Mouse (Mus musculus) embryonic facial prominence, embryonic 13.5 days (tissue): Measurements from ENCODE around the gene Plekho1. TPM values are rescaled to one million over a fixed set of nuclear protein-coding genes. Genes with fewer than 3 reads are reported as not detected.
"Not testable (repeated sequence)": the region's sequence is repeated elsewhere in the genome, so short reads cannot be mapped to it uniquely, and the experiment has no call there.

Experiments
- ATAC-seq: fragments of 200-750 bp; cut with Nextera tagmentation; 2 replicates; pipeline ENCODE4 v1.8.0; 2017; ENCODE audit warnings: low read depth; ENCODE audit not compliant: insufficient number of reproducible peaks, insufficient read depth, low FRiP score, low TSS enrichment
- H3K27ac ChIP-seq: fragments of 300-500 bp; sonication (generic); 2 replicates; pipeline ENCODE4 v1.5.1; 2015; ENCODE audit warnings: moderate library complexity, mild to moderate bottlenecking, inconsistent platforms
- H3K27me3 ChIP-seq: fragments of 300-500 bp; sonication (generic); 2 replicates; pipeline ENCODE4 v1.6.1; 2015; ENCODE audit warnings: mild to moderate bottlenecking, inconsistent platforms
- H3K36me3 ChIP-seq: fragments of 300-500 bp; sonication (generic); 2 replicates; pipeline ENCODE4 v1.6.1; 2015; ENCODE audit warnings: mild to moderate bottlenecking, inconsistent platforms
- H3K4me1 ChIP-seq: fragments of 300-500 bp; sonication (generic); 2 replicates; pipeline ENCODE4 v1.6.1; 2015; ENCODE audit warnings: inconsistent platforms
- H3K4me2 ChIP-seq: fragments of 300-500 bp; sonication (generic); 2 replicates; pipeline ENCODE4 v1.6.1; 2015; ENCODE audit warnings: moderate library complexity, mild to moderate bottlenecking, inconsistent platforms
- H3K4me3 ChIP-seq: fragments of 300-500 bp; sonication (generic); 2 replicates; pipeline ENCODE4 v1.5.1; 2015; ENCODE audit warnings: mild to moderate bottlenecking, inconsistent platforms
- H3K9ac ChIP-seq: fragments of 300-500 bp; sonication (generic); 2 replicates; pipeline ENCODE4 v1.6.1; 2015; ENCODE audit warnings: mild to moderate bottlenecking, inconsistent platforms
- H3K9me3 ChIP-seq: fragments of 300-500 bp; sonication (generic); 2 replicates; pipeline ENCODE4 v1.6.1; 2016; ENCODE audit warnings: inconsistent platforms
- WGBS: fragments of 180-500 bp; shearing (Covaris S2); methylation state at CpG from one replicate; pipeline ENCODE4 v1.1.7; 2015; ENCODE audit warnings: mixed read lengths; 5-methylcytosine and 5-hydroxymethylcytosine counted together
- polyA plus RNA-seq: library from polyadenylated mRNA; unstranded; fragments of >200 nt; fragmentation: Nextera tagmentation; extraction: Ambion mirVana; gene quantifications from 2 replicates; pipeline ENCODE4 v1.2.1, GENCODE M21; 2015

Gene Plekho1
- polyA plus RNA-seq, 1 experiment from 2014 or later: 47.7 TPM

- ATAC-seq: no peak
- H3K27ac ChIP-seq: 0 out of 2 replicates have a peak overlapping the region, but pooled peaks have one; percentile 53
These were observed 17.5 kb downstream of the Plekho1 start for GRCm38 (mm10) chr3:95978265-95978664.

DNA sequence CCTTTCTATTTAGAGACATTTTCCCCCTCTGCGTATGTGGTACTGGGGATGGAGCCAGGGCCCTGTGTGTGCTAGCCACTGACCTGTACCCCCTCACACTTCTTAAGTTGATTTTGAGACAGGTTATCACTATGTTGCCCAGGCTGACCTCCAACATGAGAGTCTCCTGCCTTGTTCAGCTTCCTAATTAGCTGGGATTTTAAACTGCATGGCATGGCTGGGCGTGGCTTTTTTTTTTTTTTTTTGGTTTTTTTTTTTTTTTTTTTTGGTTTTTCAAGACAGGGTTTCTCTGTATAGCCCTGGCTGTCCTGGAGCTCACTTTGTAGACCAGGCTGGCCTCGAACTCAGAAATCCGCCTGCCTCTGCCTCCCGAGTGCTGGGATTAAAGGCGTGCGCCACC, 18.2 kb downstream of the Plekho1 start:
- Histone ChIP-seq H3K27me3 (peaks cover 11% of the 10 kb centered on the region), H3K4me1 (peaks cover 15% of the 10 kb centered on the region)
- not testable (repeated sequence) for H3K36me3 ChIP-seq, H3K9me3 ChIP-seq, H3K4me2 ChIP-seq, H3K9ac ChIP-seq, ATAC-seq, H3K4me3 ChIP-seq, H3K27ac ChIP-seq
- 93% methylated on average over 7 of the region's 7 CpGs for WGBS

More at GRCm38 (mm10) chr3:95978265-95978664, 17.5 kb downstream of the Plekho1 start:
- Histone ChIP-seq H3K9ac (no peak overlapping the region), H3K4me3 (no peak overlapping the region), H3K36me3 (no peaks in the 10 kb centered on the region), H3K9me3 (no peaks in the 10 kb centered on the region), H3K4me1 (peaks cover 8% of the 10 kb centered on the region), H3K4me2 (no peak overlapping the region), H3K27me3 (peaks cover 10% of the 10 kb centered on the region)
- 58% methylated on average over 9 of the region's 9 CpGs for WGBS

DNA sequence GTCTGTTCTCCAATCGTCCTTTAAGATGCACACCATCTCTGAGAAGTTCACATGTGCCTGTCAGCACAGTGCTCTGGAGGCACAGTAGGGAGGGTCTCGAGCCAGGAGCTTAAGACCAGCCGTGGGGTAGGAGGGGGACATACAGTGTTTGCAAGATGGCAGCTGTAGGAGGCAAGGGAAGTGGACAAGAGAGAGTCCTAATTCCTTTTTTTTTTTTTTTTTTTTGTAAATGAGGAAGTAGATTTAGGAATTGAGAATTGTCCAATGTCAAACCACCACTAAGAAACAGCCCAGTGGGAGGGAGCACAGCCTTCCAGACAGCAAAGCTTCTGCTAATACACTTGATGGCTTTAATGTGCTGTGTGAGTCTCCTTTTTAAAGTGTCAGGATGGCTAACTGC, 18.7 kb downstream of the Plekho1 start:
- Histone ChIP-seq H3K4me2 (no peak overlapping the region), H3K27ac (no peak overlapping the region), H3K36me3 (no peaks in the 10 kb centered on the region), H3K9me3 (no peaks in the 10 kb centered on the region), H3K9ac (no peak overlapping the region), H3K27me3 (peaks cover 12% of the 10 kb centered on the region), H3K4me1 (peaks cover 15% of the 10 kb centered on the region), H3K4me3 (no peak overlapping the region)
- ATAC-seq: no peak
- 64% methylated on average over 3 of the region's 3 CpGs for WGBS

DNA sequence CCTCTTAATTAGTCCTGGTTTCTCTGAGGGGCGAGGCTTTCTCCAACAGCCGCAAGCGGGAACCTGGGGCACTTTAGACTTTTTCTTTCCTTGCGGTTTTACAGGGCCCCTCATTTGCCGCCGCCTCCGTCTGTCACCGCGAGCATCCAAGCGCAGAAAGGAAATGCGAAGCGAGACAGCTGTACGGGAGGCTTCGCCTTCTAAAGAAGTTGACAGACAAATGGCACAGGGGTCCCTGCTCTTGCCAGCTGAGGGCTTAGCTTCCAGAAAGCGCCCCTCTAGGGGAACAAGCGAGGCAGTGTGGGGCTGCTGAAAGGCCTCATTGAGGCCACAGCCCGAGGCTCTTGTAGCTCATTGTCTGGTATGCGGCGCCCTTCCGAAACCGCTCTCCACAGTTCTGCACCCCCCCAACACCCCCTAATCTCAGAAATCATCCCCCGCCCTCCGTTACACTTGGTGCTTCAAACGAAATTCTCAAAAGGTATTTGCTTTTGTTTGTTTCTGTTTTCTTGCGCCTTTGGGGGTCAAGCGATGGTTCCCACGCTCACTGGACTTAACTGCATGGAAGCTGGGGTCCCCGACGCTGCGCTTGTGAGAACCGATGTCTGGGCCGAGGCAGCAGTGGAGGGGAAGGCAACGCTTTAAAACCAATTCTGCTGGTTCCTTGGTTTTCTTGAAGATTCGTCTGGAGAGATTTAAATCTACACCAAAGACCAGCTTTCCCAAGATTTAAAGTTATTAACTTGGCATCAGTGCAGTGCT, 22.7 kb downstream of the Plekho1 start:
- peaks cover 13% of the 10 kb centered on the region for H3K27me3 ChIP-seq
- peak overlapping the region; percentile 74 for H3K4me2 ChIP-seq
- peak overlapping the region; percentile 62 for H3K27ac ChIP-seq
- H3K4me1 ChIP-seq: peaks cover 15% of the 10 kb centered on the region
- peak overlapping the region; percentile 40 for H3K4me3 ChIP-seq
- no peaks in the 10 kb centered on the region for H3K9me3 ChIP-seq
- ATAC-seq: peak; percentile 52; the same call in 1 of the 2 replicates
- H3K9ac ChIP-seq: peak overlapping the region; percentile 69
- 2% methylated on average over 34 of the region's 34 CpGs for WGBS
- no peaks in the 10 kb centered on the region for H3K36me3 ChIP-seq

- H3K4me1 ChIP-seq: peaks cover 15% of the 10 kb centered on the region
- peak overlapping the region; percentile 69 for H3K9ac ChIP-seq
- H3K27ac ChIP-seq: peak overlapping the region; percentile 62; the same call in 1 of the 2 replicates
- WGBS: 64% methylated on average over 12 of the region's 12 CpGs
- ATAC-seq: no peak
- no peaks in the 10 kb centered on the region for H3K9me3 ChIP-seq
- no peaks in the 10 kb centered on the region for H3K36me3 ChIP-seq
- peaks cover 13% of the 10 kb centered on the region for H3K27me3 ChIP-seq
- peak overlapping the region; percentile 40 for H3K4me3 ChIP-seq
- peak overlapping the region; percentile 74 for H3K4me2 ChIP-seq
These were observed 23.4 kb downstream of the Plekho1 start for GRCm38 (mm10) chr3:95972251-95972872.

DNA sequence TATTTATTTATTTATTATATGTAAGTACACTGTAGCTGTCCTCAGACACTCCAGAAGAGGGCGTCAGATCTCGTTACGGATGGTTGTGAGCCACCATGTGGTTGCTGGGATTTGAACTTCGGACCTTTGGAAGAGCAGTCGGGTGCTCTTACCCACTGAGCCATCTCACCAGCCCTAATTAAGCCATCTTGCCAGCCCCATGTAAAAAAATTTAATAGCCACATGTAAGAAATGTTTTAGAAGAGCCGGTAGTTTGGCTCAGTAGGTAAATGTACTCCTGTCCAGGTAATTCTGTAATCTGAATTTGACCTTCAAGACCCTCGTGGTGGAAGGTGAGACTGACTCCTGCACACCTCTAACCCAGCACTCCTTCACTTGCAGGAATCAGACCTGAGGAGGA, 25.1 kb downstream of the Plekho1 start:
- H3K27ac ChIP-seq: not testable (repeated sequence)

GRCm38 (mm10) chr3:95969277-95969676, 26.5 kb downstream of the Plekho1 start:
- peaks cover 13% of the 10 kb centered on the region for H3K27me3 ChIP-seq
- no peak overlapping the region for H3K27ac ChIP-seq
- ATAC-seq: no peak
- H3K4me3 ChIP-seq: no peak overlapping the region
- H3K4me1 ChIP-seq: peaks cover 19% of the 10 kb centered on the region
- 77% methylated on average over 1 of the region's 1 CpGs for WGBS
- H3K36me3 ChIP-seq: no peaks in the 10 kb centered on the region
- H3K9ac ChIP-seq: no peak overlapping the region
- H3K4me2 ChIP-seq: no peak overlapping the region
- no peaks in the 10 kb centered on the region for H3K9me3 ChIP-seq

More for the DNA sequence above, 25.1 kb downstream of the Plekho1 start:
- H3K4me2 ChIP-seq, H3K36me3 ChIP-seq, ATAC-seq, H3K9ac ChIP-seq, H3K4me3 ChIP-seq, H3K9me3 ChIP-seq: not testable (repeated sequence)
- WGBS: 62% methylated on average over 7 of the region's 7 CpGs
- Histone ChIP-seq H3K27me3 (peaks cover 13% of the 10 kb centered on the region), H3K4me1 (peaks cover 19% of the 10 kb centered on the region)

DNA sequence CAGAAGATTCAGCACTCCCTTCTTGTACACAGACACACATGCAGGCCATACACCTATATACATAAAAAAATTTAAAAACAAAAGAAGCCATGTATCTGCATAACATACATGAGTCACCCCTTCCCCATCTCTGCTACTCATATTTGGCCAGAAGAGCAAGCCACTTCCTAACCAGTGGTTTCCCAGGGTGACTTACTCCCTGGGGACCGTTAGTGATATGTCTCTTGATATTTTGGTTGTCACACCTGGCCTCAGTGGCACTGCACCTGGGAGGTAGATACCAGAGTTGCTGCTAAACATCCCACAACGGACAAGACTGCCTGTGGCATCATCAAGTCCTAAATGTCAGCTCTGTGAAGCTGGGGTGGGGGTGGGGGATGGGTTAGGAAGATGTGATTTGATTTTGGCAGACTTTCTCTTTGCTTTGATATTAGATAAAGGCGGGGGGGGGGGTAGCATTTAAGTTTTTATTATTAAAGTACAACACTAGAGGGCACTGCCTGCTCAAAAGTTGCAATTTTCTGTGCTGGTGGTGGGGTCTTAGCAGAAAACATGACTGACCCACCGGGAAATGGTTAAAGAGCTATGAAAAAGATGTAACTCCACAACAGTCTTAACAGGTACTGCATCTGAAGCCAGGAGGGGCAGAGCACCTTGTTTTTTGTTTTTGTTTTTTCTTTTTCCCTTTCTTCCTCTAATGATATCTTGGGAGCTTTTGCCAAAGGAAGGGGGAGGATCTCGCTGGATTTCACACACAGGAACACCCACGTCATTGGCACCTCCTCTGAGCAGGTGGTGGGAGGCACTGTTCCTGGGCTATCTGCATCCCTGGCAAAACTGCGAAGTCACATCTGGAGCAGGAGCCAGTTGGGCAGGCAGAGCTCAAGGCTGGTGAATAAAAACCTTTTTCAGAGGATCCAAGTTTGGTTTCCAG, 30.0 kb downstream of the Plekho1 start:
- no peak for ATAC-seq
- H3K36me3 ChIP-seq: no peaks in the 10 kb centered on the region
- 0 out of 2 replicates have a peak, but pooled peaks cover 4% of the 10 kb centered on the region for H3K4me1 ChIP-seq
- H3K9me3 ChIP-seq: no peaks in the 10 kb centered on the region
- H3K4me3 ChIP-seq: 0 out of 2 replicates have a peak overlapping the region, but pooled peaks have one; percentile 13
- peak overlapping the region; percentile 40; the same call in 1 of the 2 replicates for H3K9ac ChIP-seq
- no peak overlapping the region for H3K27ac ChIP-seq
- peak overlapping the region; percentile 45 for H3K4me2 ChIP-seq
- no peaks in the 10 kb centered on the region for H3K27me3 ChIP-seq
- 10% methylated on average over 7 of the region's 7 CpGs for WGBS

- ATAC-seq: no peak
- Histone ChIP-seq H3K4me3 (no peak overlapping the region), H3K9me3 (no peaks in the 10 kb centered on the region), H3K4me2 (no peak overlapping the region), H3K27ac (no peak overlapping the region), H3K9ac (no peak overlapping the region), H3K27me3 (no peaks in the 10 kb centered on the region), H3K4me1 (0 out of 2 replicates have a peak, but pooled peaks cover 4% of the 10 kb centered on the region), H3K36me3 (no peaks in the 10 kb centered on the region)
- WGBS: 49% methylated on average over 4 of the region's 4 CpGs
These were observed 32.1 kb downstream of the Plekho1 start for GRCm38 (mm10) chr3:95963681-95964080.

GRCm38 (mm10) chr3:95963230-95963629, 32.6 kb downstream of the Plekho1 start:
- no peaks in the 10 kb centered on the region for H3K27me3 ChIP-seq
- no peak overlapping the region for H3K27ac ChIP-seq
- no peaks in the 10 kb centered on the region for H3K36me3 ChIP-seq
- H3K4me2 ChIP-seq: no peak overlapping the region
- H3K4me1 ChIP-seq: 0 out of 2 replicates have a peak, but pooled peaks cover 4% of the 10 kb centered on the region
- 9% methylated on average over 2 of the region's 2 CpGs for WGBS
- H3K9ac ChIP-seq: no peak overlapping the region
- no peaks in the 10 kb centered on the region for H3K9me3 ChIP-seq
- ATAC-seq: no peak
- H3K4me3 ChIP-seq: no peak overlapping the region

DNA sequence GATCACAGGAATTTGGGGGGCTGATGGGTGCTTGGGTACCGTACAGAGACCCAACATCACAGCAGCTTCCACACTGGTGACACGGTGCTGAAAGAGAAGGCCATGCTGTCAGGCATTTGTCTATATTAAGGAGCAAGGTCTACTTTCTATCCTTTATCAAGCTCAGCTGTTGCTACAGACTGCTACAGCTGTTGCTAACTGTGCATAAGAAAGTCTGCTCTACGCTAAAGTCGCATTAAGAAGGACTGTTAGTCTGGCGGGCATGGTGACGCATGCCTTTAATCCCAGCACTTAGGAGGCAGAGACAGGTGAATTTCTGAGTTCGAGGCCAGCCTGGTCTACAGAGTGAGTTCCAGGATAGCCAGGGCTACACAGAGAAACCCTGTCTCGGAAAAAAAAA, 33.6 kb downstream of the Plekho1 start:
- H3K4me1 ChIP-seq, H3K27ac ChIP-seq, ATAC-seq, H3K4me3 ChIP-seq, H3K9ac ChIP-seq, H3K9me3 ChIP-seq, H3K36me3 ChIP-seq, H3K27me3 ChIP-seq, H3K4me2 ChIP-seq: not testable (repeated sequence)
- 81% methylated on average over 8 of the region's 8 CpGs for WGBS
